Mouse (Mus musculus): ENCODE results near the gene Gpr37.

Gpr37 gene

DNA sequence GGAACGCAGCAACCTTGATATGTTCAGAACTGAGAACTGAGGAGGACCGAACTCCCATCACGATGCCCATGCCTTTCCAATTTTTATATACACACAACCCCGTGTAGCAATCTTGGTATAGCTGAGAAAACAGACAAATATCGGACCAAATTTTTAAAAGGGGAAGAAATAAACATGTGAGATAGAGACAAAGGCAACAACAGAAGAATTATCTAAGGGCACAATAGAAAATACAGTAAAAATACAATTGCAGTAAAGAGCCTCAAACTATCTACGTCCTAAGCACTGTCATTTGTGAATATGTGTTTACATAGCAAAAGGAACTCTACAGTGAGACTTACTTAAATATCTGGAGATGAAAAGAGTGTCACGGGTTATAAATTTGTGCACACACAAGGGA lies at the start of gene Gpr37:
TSS of gene Gpr37 (minus strand) at position 101 of the 400 bp plus-strand sequence.
- ATAC-seq (ENCODE audit: insufficient number of reproducible peaks, low FRiP score, low TSS enrichment), result no peak

DNA sequence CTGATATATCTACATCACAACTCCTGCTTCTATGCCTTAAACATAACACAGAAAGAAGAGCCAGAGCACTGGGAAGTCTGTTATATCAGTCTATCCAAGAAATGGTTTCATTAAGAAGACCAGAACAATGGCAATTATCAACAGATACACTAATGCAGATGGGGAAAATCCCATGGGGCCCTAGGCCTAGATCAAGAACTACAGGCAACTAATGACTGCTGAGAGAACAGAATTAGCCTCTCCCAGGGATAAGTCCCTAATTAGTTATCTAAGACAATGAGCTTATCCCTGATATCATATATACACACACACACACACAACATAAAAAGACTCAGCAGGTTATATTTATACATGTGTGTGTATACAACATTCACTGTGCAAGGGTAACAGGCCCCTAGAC lies 46.0 kb upstream of the Gpr37 start:
- no peak for ATAC-seq (ENCODE audit: insufficient number of reproducible peaks, low FRiP score, low TSS enrichment)

DNA sequence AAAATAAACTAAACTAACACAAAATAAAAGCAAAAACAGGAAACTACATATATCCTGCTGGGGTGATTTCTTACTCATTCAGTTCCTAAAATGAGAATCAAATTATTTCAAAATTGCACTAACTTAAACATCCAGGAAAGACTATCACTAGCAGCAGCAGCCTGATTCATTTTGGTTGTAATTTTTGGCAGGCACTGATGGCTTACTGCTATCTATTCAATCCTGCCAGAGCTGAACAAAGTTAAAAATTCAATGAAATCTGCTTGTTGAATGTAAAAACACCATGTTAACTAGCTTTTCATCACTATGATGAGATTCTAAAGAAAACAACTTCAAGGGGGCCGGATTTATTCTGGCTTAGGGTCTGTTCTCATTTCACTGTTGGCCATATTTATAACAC lies 36.0 kb upstream of the Gpr37 start:
- ATAC-seq (ENCODE audit: insufficient number of reproducible peaks, low FRiP score, low TSS enrichment), result no peak

GRCm38 (mm10) chr6:25710601-25711000 lies 20.1 kb upstream of the Gpr37 start:
- ATAC-seq (ENCODE audit: insufficient number of reproducible peaks, low FRiP score, low TSS enrichment), result no peak

GRCm38 (mm10) chr6:25709250-25709895 lies 18.8 kb upstream of the Gpr37 start:
- ATAC-seq (ENCODE audit: insufficient number of reproducible peaks, low FRiP score, low TSS enrichment), result peak; percentile 82; the same call in 1 of the 2 replicates

- ATAC-seq (ENCODE audit: insufficient number of reproducible peaks, low FRiP score, low TSS enrichment), result no peak
These were observed 9.4 kb upstream of the Gpr37 start for GRCm38 (mm10) chr6:25699956-25700355.

DNA sequence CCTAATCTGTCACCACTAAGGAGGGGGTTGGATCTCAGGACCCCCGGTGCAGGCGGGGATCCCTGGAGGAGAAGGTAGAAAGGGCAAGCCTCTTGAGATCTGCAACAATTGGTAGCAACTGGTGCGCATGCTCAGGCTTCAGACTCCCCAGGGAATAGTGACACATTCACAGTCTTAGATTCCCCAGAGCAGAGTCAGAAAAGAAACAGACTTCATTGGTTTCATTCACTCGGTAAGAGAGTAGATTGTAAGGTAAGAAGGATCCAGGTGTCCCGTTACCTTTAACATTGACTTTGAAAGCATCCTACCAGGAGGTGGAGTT lies 284 bp downstream of the Gpr37 start:
- peak; percentile 31; the same call in 1 of the 2 replicates for ATAC-seq (ENCODE audit: insufficient number of reproducible peaks, low FRiP score, low TSS enrichment)

DNA sequence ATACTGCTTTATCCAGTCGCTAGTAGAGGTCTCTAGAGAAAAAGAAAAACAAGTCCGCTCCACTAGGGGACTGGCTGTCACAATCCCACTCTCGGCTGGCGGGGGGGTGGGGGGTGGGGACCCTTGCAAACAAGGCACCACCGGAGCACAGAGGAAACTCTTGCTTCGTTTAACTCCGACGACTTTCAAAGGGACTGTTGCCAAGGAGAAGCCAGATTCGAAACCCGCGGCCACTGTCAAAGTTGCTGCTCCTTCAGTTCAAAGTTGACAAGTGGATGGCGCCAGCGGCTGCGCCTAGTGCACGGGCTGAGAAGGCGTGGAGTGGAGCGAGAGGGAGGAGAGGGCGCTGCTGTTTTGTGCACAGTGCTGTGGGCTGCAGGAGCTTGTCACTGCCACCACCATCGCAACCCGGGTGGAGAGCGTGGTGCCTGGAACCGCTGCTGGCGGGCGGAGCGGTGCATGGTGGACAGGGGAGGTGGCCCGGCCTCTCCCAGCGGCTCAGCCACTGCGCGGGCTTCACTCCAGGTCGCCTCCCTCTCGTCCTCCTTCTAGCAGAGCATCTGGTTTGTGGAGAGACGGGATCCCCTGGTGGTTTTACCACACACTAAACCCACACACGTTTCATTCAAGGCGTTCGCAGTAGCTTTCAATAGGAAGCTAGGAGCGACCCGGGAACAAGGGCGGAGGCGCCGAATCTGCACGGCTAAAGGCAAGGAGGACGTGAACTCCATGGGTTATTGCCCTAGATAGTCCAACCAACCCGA lies 827 bp downstream of the Gpr37 start:
- peak; percentile 77 for ATAC-seq (ENCODE audit: insufficient number of reproducible peaks, low FRiP score, low TSS enrichment)

- no peak for ATAC-seq (ENCODE audit: insufficient number of reproducible peaks, low FRiP score, low TSS enrichment)
These were observed 1.5 kb downstream of the Gpr37 start for GRCm38 (mm10) chr6:25688927-25689519.

DNA sequence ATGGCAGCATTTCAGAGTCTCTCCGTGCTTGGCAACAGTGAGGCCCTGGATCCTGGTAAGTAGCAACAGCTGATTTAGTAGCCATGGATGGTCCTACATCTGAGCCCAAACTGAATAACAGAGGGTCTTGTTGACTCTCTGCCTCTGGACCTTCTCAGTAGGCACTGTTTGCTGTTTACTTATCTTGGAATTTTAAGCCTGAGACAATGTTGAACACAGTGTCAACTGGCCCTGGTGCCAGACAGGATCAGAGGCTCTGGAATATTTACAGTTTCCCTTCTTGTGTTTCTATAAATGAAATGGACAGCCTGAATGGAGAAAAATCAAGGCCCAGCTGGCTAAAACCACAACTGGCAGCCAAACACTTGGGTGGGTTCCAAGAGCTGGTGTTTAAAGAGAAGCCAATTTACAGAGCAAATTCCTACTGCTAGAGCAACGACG lies 3.7 kb downstream of the Gpr37 start:
- no peak for ATAC-seq (ENCODE audit: insufficient number of reproducible peaks, low FRiP score, low TSS enrichment)

- no peak for ATAC-seq (ENCODE audit: insufficient number of reproducible peaks, low FRiP score, low TSS enrichment)
These were observed 6.1 kb downstream of the Gpr37 start for GRCm38 (mm10) chr6:25684391-25684790.

DNA sequence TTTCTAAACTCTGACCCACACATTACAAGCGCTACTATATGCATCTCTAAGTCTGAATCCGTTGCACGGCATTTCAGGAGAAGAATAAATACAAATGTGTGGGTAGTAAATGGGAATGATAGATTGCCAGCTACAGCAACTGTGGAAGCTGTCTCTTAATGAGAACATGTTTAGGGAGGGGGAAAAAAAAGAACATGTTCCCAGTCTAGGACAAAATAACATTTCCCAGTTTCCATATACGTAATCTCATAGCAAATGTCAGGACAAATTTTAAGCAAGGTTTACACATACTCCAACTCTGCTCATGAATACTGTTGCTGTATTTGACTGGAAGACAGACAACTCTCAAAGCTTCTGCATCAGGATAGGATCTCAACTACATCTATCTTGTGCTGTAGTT lies 15.4 kb downstream of the Gpr37 start:
- no peak for ATAC-seq (ENCODE audit: insufficient number of reproducible peaks, low FRiP score, low TSS enrichment)

DNA sequence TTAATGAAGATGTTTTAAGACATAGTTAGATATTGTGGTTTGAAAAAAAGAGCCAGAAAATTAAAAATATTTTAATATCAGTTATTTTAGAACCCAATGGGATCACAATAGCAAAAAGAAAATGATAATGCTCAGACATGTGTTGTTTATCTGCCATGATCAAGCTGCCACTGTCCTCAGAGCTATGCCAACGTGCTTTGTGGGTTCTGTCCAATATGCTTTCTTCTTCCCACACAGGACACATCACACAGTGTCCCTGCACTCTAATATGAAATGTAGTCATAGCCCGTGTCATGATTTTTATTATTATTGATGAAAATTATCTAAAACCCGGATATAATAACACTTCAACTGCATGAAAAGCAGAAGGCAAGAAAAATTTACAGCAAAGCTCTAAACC lies 16.7 kb downstream of the Gpr37 start:
- no peak for ATAC-seq (ENCODE audit: insufficient number of reproducible peaks, low FRiP score, low TSS enrichment)

- ATAC-seq (ENCODE audit: insufficient number of reproducible peaks, low FRiP score, low TSS enrichment), result no peak
These were observed 20.4 kb downstream of the Gpr37 start for GRCm38 (mm10) chr6:25670150-25670549.

DNA sequence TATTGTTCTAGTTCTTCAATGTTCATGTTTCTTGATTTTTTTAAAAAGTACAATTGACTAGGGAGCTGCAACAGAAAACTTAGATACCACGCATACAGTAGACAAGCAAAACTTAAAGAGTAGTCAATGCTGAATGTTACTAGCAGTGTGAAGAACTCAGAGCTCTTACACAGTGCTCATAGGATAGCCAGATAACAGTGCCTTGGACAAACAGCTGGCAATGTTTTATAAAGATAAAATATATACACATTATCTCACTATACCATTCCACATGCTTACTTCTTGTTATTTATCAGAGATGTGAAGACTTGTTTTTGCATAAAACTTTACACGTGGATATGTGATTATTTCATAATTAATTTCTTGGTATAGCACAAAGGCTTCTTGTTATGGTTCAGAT lies 26.6 kb downstream of the Gpr37 start:
- ATAC-seq (ENCODE audit: insufficient number of reproducible peaks, low FRiP score, low TSS enrichment), result no peak

GRCm38 (mm10) chr6:25659924-25660675 lies 30.4 kb downstream of the Gpr37 start:
- no peak for ATAC-seq (ENCODE audit: insufficient number of reproducible peaks, low FRiP score, low TSS enrichment)
